Mouse (Mus musculus) adipocyte (in vitro differentiated cells): Measurements from ENCODE around the gene Rexo1.
A peak's percentile ranks its signal among the peaks of the same experiment; 100 is the strongest.
"Not testable (repeated sequence)": the region's sequence is repeated elsewhere in the genome, so short reads cannot be mapped to it uniquely, and the experiment has no call there.

Source experiments
- DNase-seq: peaks from one replicate; pipeline ENCODE4 v3.0.0-alpha.2; 2016; ENCODE audit warnings: low spot score

The Rexo1 gene

DNA sequence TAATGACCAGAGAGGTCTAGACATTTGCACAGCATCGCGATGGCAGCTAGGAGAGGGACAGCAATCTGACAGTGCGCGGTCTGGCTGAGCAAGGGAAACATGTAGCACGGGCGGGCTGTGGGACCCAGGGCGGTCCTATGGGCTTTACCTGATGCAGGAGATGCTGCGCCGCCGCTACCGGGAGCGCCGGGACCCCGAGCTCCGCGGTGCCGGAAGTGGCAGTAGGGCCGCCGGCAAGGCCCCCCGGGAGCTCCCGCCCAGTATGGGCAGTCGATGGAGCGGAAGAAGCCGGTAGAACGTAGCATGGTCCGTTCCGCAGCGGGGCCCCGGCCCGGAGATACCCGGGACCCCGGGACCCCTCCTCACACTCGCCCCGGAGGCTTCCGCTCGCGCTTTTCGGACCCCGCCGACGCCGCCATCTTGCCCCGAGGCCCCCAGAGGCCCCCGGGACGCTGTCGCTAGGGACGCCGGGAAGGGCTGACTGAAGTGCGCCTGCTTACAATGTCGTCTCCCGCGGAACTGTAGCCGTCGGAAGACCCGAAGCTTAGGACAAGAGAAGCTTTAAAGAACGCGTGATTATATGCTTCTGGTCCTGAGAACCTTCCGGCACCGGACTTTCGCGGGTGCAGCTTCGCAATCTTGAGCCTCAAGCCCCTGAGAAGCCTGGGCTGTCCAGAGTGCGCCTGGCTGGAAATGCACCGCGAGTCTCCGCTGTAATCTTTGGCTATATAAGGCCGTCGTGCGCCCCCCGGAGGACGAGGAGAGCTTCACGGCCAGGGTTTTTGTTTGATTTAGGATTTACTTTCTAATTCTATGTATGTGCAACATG, at the start of gene Rexo1:
Rexo1 (minus strand) TSS at position 445 of the 829 bp plus-strand sequence.
- peak; percentile 95 for DNase-seq

DNA sequence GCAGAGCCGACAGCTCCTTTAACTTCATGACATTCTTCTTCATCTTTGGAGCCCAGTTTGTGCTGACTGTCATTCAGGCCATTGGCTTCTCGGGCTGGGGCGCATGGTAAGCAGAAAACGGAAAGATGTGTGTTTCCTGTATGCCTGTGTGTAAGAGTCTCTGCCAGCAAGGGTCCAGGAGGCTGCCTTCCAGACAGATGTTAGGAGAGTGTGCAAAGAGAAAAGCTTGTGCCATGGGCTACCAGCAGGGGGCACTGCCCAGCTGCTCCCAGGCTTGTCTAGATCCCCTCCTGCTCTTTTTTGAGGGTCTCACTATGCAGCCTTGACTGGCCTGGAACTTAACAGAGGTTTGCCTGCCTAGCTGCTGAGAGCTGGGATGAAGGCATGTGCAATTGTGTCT, 49.7 kb upstream of the Rexo1 start:
- DNase-seq: no peak

GRCm38 (mm10) chr10:80610116-80610785, 48.9 kb upstream of the Rexo1 start:
- no peak for DNase-seq

DNA sequence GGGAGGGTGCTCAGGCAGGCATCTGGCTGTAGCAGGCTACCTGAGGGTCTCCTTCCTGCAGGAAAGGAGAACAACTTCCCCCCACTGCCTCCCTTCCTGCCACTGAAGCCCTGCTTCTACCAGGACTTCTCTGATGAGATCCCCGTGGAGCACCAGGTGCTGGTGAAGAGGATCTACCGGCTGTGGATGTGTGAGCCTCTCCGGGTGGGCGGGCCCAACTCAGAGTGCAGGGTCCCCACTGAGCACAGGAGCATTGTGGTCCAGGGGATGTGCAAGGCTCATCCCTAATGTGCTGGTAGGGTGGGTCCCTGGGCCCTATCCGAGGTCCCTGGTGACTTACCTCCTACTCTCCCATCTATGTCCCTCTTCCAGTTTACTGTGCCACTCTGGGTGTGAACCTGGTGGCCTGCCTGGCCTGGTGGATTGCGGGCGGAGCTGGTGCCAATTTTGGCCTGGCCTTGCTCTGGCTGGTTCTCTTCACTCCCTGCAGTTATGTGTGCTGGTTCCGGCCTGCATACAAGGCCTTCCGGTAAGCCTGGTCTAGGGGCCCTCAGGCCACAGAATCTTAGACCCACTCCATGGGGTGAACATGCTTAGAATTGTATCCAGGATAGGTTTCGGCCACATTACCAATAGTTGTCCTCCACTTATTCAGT, 48.0 kb upstream of the Rexo1 start:
- no peak for DNase-seq

DNA sequence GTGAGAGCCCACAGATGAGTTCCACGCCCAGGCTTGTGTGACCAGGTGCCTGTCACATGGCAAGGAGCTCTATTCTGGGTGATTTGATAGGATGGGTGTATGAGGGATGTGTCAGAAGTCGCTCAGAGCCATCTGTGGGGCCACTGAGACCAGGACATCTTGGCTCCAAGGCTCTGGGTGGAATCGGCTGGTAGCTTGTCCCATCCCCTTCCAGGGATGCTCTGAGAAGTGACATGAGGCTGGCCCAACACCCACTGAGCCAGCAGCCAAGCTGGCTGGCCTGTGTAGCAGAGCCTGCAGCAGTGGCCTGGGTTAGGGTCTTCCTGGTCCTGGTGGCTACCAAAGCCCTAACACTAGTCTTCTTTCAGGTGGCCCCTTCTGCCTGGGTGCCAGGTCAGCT, 47.1 kb upstream of the Rexo1 start:
- no peak for DNase-seq

DNA sequence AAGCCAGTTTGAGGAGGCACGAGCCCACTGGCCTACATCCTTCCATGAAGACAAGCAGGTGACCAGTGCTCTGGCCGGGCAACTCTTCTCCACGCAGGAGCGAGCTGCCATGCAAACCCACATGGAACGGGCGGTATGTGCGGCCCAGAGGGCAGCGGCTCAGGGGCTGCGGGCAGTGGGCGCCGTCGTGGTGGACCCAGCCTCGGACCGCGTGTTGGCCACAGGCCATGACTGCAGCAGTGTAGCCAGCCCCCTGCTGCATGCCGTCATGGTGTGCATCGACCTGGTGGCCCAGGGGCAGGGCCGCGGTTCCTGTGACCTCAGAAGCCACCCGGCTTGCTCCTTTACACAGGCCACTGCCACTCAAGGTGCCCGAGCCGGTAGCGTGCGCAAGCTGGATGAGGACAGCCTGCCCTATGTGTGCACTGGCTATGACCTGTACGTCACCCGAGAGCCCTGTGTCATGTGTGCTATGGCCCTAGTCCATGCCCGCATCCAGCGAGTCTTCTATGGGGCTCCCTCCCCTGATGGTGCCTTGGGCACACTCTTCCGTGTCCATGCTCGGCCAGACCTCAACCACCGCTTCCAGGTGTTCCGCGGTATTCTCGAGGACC, 45.5 kb upstream of the Rexo1 start:
- DNase-seq: no peak

DNA sequence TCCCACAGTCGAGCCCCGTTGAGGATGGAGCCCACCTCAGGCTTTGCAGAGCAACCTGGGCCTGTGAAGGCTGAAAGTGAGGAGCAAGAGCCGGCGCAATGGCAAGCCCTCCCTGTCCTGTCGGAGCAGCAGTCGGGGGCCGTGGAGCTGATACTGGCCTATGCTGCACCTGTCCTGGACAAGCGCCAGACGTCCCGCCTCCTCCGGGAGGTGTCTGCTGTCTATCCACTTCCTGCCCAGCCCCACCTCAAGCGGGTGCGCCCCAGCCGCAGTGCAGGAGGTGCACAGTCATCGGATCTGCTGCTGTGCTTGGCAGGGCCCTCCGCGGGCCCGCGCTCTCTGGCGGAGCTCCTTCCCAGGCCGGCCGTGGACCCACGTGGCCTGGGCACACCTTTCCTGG, 44.9 kb upstream of the Rexo1 start:
- DNase-seq: no peak

- not testable (repeated sequence) for DNase-seq
These were observed 44.4 kb upstream of the Rexo1 start, which contains the start of gene Gm49322 for GRCm38 (mm10) chr10:80605721-80606120. Gene Gm49322 (plus strand): TSS chr10:80606021.

GRCm38 (mm10) chr10:80604988-80605387, 43.6 kb upstream of the Rexo1 start:
- no peak for DNase-seq

- DNase-seq: no peak
These were observed 42.7 kb upstream of the Rexo1 start for GRCm38 (mm10) chr10:80604001-80604509.

DNA sequence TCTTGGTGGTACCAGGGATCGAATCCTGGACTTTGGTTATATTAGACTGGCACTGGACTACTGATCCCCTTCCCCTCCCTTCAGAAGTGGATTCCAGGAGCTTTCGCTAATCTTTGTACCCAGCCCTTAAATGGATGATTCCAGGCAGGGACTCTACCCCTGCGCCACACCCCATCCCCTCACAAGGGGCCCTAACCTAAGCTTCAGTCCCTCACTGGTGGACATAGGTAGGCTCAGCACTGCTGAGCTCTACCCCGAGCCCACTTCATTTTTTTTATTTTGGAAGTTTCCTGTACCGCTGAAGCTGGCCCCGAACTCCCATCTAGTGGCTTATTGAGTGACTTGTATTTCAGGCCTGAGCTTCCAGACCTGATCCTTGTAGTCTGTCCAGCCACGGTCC, 42.0 kb upstream of the Rexo1 start:
- DNase-seq: no peak

GRCm38 (mm10) chr10:80602698-80603325, 41.5 kb upstream of the Rexo1 start, which contains the start of the genes Scamp4 and Adat3:
Gene Scamp4 (plus strand): TSS chr10:80602872.
Gene Adat3 (plus strand): TSS chr10:80602880.
- peak; percentile 92 for DNase-seq

GRCm38 (mm10) chr10:80596318-80596717, 35.0 kb upstream of the Rexo1 start:
- DNase-seq: no peak

GRCm38 (mm10) chr10:80589879-80590854, 28.8 kb upstream of the Rexo1 start, which contains the start of gene Abhd17a:
Gene Abhd17a (minus strand): TSS chr10:80590341.
- peak; percentile 98 for DNase-seq

GRCm38 (mm10) chr10:80589127-80589878, 27.9 kb upstream of the Rexo1 start:
- DNase-seq: peak; percentile 30

DNA sequence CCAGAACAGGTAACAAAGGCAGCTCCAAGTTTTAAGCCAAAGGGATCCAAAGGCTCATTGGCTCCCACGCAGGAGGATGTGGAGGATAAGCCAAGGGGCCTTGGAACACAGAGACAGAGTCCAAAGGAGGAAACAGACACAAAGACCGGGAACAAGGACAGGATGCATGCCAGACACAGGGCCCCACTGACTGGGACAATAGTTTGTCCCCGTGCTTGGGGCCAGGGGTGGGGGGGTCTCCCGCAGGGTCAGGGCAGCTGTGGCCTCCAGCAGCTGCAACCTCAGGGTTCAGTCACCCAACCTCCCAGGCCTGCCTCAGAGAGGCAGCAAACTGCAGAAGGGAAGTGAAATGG, 25.9 kb upstream of the Rexo1 start:
- no peak for DNase-seq

DNA sequence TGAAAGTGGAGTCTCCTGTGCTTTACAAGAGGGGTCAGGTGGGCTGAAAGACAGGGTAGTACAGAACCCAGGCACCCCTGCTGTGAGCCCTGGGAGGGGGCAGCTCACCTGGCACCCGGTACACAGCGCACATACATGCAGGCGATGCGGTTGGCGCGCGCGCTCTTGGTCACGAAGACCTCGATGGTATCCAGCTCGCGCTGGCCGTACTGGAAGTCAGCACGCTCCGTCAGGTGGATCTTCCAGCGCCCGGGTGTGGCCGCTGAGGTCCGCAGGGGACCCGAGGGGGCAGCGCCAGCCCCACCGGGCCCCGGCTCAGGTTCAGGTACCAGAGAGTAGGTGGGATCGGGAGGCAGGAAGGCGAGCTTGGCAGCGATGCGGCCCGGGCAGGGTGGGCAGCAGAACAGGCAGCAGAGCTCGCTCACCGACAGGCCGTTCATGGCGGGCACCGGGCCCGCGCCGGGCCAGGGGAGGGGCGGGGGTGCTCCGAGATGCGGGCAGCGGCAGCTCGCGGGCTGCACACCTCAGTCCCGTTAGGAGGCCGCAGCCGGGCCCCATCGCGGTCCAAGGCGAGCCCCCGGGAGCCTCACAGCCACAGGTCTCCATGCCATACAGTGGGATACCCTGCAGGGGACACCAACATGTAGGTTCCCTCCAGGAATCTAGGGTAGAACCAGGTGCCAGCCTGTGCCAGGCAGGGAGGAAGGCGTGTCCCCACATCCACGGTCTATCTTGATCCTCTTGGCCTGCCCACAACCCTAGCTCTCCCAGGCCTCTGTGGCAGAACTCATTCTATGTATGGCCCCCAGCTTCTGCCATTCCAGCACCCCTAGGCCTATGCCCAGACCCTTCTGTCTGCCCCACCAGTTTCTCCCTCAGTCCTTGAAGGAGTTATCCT, 25.3 kb upstream of the Rexo1 start:
- DNase-seq: no peak

- no peak for DNase-seq
These were observed 24.2 kb upstream of the Rexo1 start for GRCm38 (mm10) chr10:80585581-80585980.
